Mouse (Mus musculus) CD4-positive, CD25-positive, alpha-beta regulatory T cell, adult 2 months (primary cell): ENCODE results near the gene Mapk1.

Experiments used
- DNase-seq: peaks from one replicate; pipeline ENCODE4 v3.0.0-alpha.2; 2012; ENCODE audit warnings: low read depth, low spot score

Gene Mapk1

DNA sequence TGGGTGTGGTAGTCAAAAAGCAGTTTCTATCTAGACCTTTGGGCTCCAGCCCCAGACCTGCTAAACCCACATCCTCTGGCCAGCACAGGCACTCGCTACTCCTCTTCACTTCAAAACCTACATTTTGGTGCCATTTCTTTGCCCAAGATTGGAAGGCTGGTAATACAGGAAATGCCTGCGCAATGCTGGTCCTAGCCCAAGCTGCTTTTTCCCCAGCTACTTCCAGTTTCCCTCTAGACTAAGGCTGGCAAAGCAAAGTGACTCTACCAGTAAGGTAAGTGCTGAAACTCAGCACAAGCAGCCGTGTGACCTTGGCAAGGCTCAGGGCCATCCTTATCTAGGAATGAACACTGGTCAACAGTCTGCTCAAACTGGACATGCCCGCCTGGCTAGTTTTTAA, 102.5 kb downstream of the Mapk1 start:
- no peak for DNase-seq

DNA sequence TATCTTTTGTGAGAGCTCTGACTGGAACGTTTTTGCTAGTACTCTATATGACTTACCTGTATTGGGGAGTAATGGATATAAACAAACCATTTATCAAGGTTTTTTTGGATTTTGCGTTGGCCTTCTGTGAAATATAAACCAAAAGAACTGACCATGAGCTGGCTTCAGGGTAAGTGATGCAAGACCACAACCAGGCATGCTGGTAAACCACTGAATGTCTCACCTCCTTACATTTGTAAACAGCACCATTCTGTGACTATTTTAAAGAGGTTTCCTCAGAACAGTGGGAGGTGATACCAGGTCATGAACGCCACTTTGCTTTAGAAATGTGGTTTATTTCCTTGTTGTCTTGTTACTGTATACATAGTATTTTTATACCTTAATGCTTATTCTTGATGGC, 103.1 kb downstream of the Mapk1 start:
- no peak for DNase-seq

DNA sequence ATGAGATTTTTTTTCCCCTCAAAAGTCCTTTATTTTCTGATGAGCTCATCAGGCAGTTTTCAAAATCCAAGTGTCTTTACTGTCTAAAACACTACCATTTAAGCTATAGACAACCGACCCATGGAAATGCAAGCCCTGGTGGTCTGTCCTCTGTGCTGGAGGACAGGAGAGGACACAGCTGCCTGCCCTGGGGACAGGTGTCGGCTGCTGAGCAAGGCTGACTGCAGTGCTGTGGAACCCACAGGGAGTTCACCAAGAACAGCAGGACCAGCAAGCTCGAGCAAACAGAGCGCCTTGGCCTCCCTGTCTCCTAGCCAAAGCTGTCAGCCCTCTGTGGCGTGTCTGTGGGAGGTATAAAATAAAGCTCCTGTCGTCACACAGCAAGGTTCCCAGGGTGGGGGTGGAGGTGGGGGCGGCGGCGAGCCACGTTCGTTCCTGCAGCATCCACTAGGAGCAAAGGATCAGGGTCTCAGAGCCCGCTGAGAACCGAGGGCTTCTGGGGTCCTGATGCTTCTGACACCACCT, 103.5 kb downstream of the Mapk1 start:
- DNase-seq = no peak

DNA sequence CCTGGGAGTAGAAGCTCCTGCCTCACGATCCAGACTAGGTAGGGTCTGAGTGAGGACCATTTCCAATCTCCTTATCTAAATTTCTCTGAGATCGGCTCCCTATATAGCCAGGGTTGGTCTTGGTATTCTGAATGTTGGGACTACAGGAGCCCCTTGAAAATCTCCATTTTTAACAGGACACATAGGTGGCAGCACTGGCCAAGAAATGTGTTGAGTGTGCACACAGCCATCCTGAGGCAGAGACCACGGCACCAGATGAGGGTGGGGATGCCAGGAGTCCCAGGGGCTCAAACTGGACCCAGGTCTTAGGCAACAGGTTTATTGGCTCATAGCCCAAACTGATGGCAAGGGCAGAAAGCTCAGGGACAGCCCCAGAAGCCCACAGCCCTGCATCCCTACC, 105.2 kb downstream of the Mapk1 start:
- no peak for DNase-seq

DNA sequence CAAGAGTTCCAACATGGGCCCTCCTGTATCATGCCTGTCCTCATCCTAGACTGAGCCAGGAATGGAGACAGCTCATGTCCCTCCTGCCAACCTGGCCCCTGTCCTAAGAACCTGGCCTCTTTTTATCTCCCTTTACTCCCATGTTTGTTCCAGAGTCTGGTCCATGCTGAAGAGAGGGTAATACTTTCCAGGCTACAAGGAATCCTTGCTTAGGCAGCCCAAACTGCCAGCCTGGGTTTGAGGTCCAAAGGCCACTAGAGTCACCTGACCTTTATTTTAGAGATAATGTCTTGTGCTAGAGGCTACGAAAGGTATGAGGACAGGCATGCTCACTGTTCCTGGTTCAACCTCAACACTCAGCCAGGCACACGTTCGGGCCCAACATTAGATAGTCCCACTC, 113.8 kb downstream of the Mapk1 start:
- no peak for DNase-seq
